Comparison of ENCODE assay signal across 27 mouse cellular contexts in the genomic region with DNA sequence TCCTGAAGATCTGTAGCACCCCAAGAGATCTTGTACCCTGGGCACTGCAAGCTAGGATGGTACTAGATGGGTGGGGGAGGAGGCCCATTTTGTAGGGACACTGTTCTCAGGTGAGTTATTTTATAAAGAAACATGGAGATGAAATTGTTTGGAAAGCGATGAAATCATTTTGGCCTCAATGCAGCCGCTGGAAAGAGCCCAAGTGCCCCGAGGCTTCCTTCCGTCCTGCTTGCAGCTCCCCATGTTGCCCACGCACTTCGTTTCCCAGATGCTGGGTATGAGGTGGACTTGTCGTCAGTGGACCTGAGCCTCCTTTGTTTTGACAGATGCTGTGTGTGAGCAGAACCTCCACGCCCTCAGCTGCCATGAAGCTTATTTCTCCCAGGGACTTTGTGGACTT. TPM values are rescaled to one million over a fixed set of nuclear protein-coding genes. Genes with fewer than 3 reads are reported as not detected.
A peak's percentile ranks its signal among the peaks of the same experiment; 100 is the strongest.
DNase-seq lines count a peak whose midpoint lies in the region; ATAC-seq lines count a peak whose summit lies in the region.
"Had no signal": no experiment of that assay in that cellular context is flagged by ENCODE, and none has a peak within 500 bp of the region (broad histone marks: within the 10 kb centered on the region; RNA-seq: fewer than 3 reads in every experiment).

No protein-coding gene starts in this region.

- peaks cover 38% of the 10 kb centered on the region for H3K4me1 ChIP-seq in heart, embryonic 10.5 days

- H3K27me3 ChIP-seq in heart, embryonic 10.5 days (ENCODE audit: insufficient read depth, poor library complexity, severe bottlenecking) = no peaks in the 10 kb centered on the region
- H3K27me3 ChIP-seq: embryonic facial prominence, embryonic 13.5 days; forebrain, embryonic 12.5 days; forebrain, embryonic 15.5 days; heart, embryonic 13.5 days; Patski had no signal

- H3K4me3 ChIP-seq in heart, embryonic 10.5 days = no peak overlapping the region
- H3K4me3 ChIP-seq: embryonic facial prominence, embryonic 10.5 days; embryonic facial prominence, embryonic 13.5 days; erythroblast, embryonic 14.5 days; forebrain, embryonic 12.5 days; forebrain, embryonic 15.5 days; heart, embryonic 13.5 days had no signal

- H3K36me3 ChIP-seq in heart, embryonic 10.5 days = peaks cover 54% of the 10 kb centered on the region
- H3K36me3 ChIP-seq: forebrain, embryonic 15.5 days had no signal

- H3K27ac ChIP-seq in heart, embryonic 10.5 days = no peak overlapping the region
- H3K27ac ChIP-seq: embryonic facial prominence, embryonic 10.5 days; embryonic facial prominence, embryonic 13.5 days; forebrain, embryonic 12.5 days; forebrain, embryonic 15.5 days; heart, embryonic 13.5 days; hindbrain, embryonic 14.5 days; hindbrain, postnatal 0 days had no signal

- DNase-seq in cerebellum, adult 11-12 months = peak; percentile 53
- no peak for DNase-seq in cerebellum, adult 11 months
- peak; percentile 57 for DNase-seq in cerebellum, adult 9-10 months
- DNase-seq in retina, postnatal 1 day = peak; percentile 10
- no peak for DNase-seq in retina, embryonic 14.5 days (ENCODE audit: low spot score)
- DNase-seq in kidney, adult 9 months = no peak
- no peak for DNase-seq in heart, embryonic 10.5 days (ENCODE audit: low spot score)
- DNase-seq: adrenal gland, postnatal 10 days; adrenal gland, postnatal 36 days; embryo, embryonic 11 days; gastrocnemius, postnatal 25 days; heart, adult 18-20 months; heart, postnatal 14 days; heart, postnatal 4 days had no signal

- WGBS in heart, embryonic 10.5 days = 88% methylated on average over 8 of the region's 8 CpGs

- H3K9me3 ChIP-seq in heart, embryonic 10.5 days = no peaks in the 10 kb centered on the region
- H3K9me3 ChIP-seq: embryonic facial prominence, embryonic 10.5 days; embryonic facial prominence, embryonic 13.5 days; forebrain, embryonic 12.5 days; forebrain, embryonic 15.5 days; G1E; heart, embryonic 13.5 days had no signal

- ATAC-seq in cerebellum, adult (ENCODE audit: insufficient number of reproducible peaks, low FRiP score, low TSS enrichment) = no peak
- ATAC-seq: forebrain, embryonic 15.5 days; hindbrain, postnatal 0 days; inflammation-experienced regulatory T-cells, adult 6 months; intestine, embryonic 16.5 days; Patski had no signal

RNA-seq across cellular contexts. Expression of a gene that starts 4.7 kb away (rescaled TPM):
- 28.9 and 31.9 TPM in 2 replicates for polyA plus RNA-seq in heart, embryonic 10.5 days (2016; fragmentation: Nextera tagmentation; extraction: Ambion mirVana)

RNA-seq across cellular contexts. Expression of a gene that starts 51.7 kb away (rescaled TPM):
- 0.21 and 0.35 TPM in 2 replicates for polyA plus RNA-seq in heart, embryonic 10.5 days (2016; fragmentation: Nextera tagmentation; extraction: Ambion mirVana)
- polyA plus RNA-seq: erythroblast, embryonic 14.5 days; G1E had no signal

Comparison
In these comparisons a context has a peak if more than half of its experiments do, and no peak if none do; other contexts are left out.
1. DNase-seq: peak in cerebellum, adult 11-12 months (single experiment), cerebellum, adult 9-10 months (single experiment) and retina, postnatal 1 day (single experiment); none in cerebellum, adult 11 months (single experiment), retina, embryonic 14.5 days (single experiment), kidney, adult 9 months (single experiment) and heart, embryonic 10.5 days (single experiment).